Mouse (Mus musculus) B cell, adult 67 days (primary cell): ENCODE data around the gene Vmo1. TPM values are rescaled to one million over a fixed set of nuclear protein-coding genes. Genes with fewer than 3 reads are reported as not detected.

ENCODE experiments used
- total RNA-seq, 2 experiments: library from RNA; stranded (reverse); gene quantifications; 4 replicates each; pipeline ENCODE4 v1.2.4; 2023

Vmo1 gene
- total RNA-seq: not detected

DNA sequence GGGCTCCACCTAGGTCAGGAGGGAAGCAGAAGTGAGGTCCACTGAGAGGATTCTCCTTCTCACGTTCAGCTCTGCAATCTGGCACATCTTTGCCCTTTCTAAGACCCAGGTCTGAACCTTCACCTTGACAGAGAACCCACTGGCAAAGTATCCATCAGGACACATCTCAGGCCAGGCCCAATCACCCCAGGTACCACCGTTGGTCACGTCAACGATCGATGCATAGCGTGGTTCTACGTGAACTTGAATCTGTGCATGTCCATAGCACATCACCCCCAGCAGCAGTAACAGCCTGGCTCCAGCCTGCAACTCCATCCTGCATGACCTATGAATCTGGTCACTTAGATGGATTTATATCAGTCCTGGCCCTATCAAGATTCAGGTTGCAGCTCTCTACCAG is at the start of gene Vmo1:
Gene Vmo1 (minus strand): TSS at position 329 of the 400 bp plus-strand sequence.

DNA sequence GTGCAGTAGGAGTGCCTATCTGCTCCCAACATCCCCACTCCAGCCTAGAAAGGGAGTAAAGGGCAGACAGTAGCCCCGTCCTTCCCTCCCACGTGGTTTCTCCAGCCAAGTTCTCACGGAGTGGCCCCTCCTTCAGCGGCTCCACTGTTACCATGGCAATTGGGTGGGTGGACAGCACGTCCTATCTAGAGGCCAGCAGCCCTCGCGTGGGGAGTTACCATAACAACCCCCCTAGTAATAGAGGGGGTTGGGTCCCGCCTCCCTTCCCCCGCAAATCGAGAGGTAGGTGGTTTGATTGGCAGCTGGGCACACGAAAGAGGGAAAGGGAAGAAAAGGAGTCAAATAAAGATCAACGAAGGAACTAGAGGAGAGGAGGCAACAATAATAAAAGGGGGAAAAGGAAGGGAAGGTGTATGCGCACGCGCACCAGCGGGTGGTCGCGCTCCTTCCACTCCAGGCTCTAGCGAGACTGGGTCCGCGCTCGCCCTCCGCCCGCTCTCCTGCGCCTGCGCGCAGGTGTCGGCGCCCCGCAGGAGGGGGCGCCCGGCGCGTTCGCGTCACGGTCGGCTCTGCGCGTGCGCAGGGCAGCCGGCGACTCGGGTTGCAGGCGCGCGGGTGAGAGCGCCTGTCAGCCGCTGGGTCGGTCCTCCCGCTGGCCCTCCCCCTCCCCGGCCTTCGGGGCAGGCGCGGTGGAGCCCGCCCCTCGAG is 48.0 kb upstream of the Vmo1 start, which contains the start of gene Mink1:
Gene Mink1 (plus strand): TSS at position 595 of the 708 bp plus-strand sequence.

DNA sequence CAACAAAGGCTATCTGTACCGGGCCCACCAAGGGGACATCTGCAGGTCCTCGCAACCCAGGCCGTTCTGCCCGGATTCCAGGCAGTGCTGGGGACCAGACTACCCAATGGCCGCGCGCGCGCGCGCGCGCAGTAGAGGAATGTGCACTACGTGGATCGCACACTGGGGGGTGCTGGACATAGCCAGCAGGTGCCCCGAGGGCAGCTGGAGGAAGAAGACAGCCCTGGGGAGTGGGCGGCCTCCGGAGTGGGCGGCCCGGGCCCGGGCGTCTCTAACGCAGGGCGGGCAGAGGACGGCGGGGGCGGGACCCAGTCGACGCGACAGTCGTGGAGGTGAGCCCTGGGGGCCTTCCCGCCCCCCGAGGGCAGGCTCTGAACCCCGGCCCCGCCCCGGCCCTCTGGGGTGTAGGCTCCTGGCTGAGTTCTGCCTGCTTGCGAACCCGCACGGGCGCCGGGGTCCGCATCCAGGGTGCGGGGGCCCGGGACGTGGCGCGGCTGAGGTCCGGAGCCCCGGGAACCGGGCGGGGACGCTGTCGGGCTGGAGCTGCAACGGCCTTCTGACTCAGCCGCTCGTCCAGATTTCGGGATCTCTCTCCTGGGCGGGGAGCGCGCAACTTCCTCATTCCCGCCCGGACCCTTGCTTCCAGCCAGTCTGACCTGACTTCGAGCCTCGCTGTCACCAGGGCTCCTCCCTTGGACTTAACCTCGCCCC is 25.6 kb upstream of the Vmo1 start, which contains the start of gene Pld2:
Gene Pld2 (plus strand): TSS at position 188 of the 711 bp plus-strand sequence.

DNA sequence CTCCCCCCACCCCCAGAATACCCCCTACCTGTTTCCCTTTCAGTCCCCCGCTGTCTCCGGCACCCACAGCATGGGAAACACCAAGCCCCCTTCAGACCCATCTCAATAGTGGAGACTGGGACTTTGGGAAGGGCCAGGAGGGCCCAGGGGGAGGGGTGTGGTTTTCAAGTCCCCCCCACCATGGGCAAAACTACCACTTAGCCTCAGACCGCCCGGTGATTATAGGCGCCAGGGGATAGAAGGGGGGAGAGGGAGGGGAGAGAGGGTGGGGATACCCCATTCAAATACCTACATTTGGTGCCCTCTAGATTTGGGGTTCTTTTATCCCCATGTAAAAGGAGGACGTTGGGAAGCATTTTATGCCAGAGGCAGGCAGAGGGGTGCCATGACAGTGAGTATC is 18.4 kb upstream of the Vmo1 start, which contains the start of gene Gm40193:
Gene Gm40193 (minus strand): TSS at position 101 of the 400 bp plus-strand sequence.

DNA sequence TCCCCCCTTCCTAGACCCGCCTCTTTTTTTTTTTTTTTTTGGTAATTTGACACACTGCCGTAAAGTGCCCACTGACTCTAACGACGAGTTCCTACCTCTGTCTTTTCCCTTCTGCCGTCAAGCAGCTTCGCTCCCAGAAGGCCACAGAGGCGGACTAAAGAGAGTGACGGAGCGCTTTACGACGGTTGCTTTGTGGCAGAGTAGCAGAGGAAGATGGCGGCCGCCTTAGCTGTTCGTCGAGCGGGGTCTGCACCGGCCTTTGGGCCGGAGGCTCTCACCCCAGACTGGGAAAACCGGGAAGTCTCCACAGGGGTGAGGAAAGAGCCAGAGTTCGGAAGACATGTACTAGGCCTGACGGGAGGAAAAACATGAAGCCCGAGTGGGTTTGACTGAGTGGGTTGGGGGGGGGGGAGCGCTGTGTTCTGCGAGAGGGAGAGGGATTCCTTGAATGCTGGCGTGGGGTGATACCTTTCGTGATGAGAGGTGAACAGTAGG is 10.8 kb upstream of the Vmo1 start, which contains the start of gene Psmb6:
Gene Psmb6 (plus strand): TSS at position 184 of the 495 bp plus-strand sequence.

DNA sequence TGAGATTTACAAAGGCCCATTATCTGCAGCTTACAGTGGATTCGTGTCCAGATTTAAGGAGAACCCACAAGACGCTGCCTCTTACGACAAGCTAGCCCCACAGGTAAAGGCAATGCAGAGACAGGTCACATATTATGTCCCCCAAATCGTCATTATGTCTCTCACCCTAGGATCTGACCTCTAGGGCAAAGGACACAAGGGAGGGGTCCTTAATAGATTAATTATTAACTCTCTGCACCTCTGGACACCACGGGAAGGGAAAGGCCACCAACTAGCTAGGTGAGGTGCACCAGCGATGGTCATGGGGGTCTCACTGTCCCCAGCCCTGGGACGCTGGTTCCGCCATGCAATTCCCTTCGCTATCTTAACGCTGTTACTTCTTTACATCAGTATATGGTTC is 4.5 kb upstream of the Vmo1 start, which contains the start of gene Gltpd2:
Gene Gltpd2 (plus strand): TSS at position 274 of the 400 bp plus-strand sequence.

DNA sequence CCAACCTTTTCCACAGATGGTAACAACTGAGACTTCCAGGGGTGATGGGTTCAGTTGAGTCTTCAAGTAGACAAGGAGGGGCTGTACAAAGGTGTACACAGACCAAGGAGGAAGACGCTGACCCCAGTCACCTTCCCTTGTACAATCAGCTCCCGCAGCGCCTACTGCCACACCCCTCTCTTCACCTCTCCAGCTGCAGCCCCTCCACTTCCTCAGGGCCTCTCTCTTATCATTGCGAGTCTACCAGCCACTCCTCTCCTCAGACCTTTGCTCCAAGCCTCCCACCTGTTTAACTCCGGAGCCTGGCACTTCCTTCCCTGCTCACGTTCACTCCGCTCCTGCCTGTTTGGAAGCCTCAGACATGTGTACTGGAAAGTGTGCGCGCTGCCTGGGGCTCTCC is 9.4 kb downstream of the Vmo1 start, which contains the start of gene Tm4sf5:
Gene Tm4sf5 (plus strand): TSS at position 275 of the 400 bp plus-strand sequence.

Other genes with a start within 250 kb of the Vmo1 start
- gene Alox12e, start 192.0 kb downstream of the Vmo1 start, total RNA-seq: not detected
- not detected for gene Alox15, start 162.6 kb downstream of the Vmo1 start, total RNA-seq
- 10 to 100 TPM; 28.5 to 29.9 TPM for gene Pelp1, start 104.6 kb downstream of the Vmo1 start, total RNA-seq
- gene Arrb2, start 82.0 kb downstream of the Vmo1 start, total RNA-seq: 100 to 1,000 TPM; 112 to 124 TPM
- gene Med11, start 62.7 kb downstream of the Vmo1 start, total RNA-seq: 10 to 100 TPM; 43.4 to 49.3 TPM
- gene Zmynd15, start 55.2 kb downstream of the Vmo1 start, total RNA-seq: under 1 TPM; 0.47 to 0.90 TPM
- gene Cxcl16, start 54.6 kb downstream of the Vmo1 start, total RNA-seq: 1 to 10 TPM; 3.9 to 4.2 TPM
- not detected for gene Tm4sf5, start 9.4 kb downstream of the Vmo1 start, total RNA-seq
- not detected for gene Gltpd2, start 4.6 kb upstream of the Vmo1 start, total RNA-seq
- gene Psmb6, start 10.8 kb upstream of the Vmo1 start, total RNA-seq: 100 to 1,000 TPM; 121 to 134 TPM
- not detected for gene Gm40193, start 18.3 kb upstream of the Vmo1 start, total RNA-seq
- 1 to 10 TPM; 5.0 to 5.2 TPM for gene Pld2, start 25.4 kb upstream of the Vmo1 start, total RNA-seq
- 10 to 100 TPM; 81.3 to 93.7 TPM for gene Mink1, start 48.3 kb upstream of the Vmo1 start, total RNA-seq
- gene 4930544D05Rik, start 101.2 kb upstream of the Vmo1 start, total RNA-seq: not detected
- 1 to 10 TPM in 1 of 2 experiments, not detected in 1; 1.2 TPM for gene Chrne, start 104.6 kb upstream of the Vmo1 start, total RNA-seq
- gene Gp1ba, start 124.5 kb upstream of the Vmo1 start, total RNA-seq: not detected
- gene Rnf167, start 132.6 kb upstream of the Vmo1 start, total RNA-seq: 100 to 1,000 TPM; 242 to 251 TPM
- gene Slc25a11, start 132.9 kb upstream of the Vmo1 start, total RNA-seq: 10 to 100 TPM; 69.1 to 77.2 TPM
- 1,000 to 10,000 TPM; 1,404 to 1,507 TPM for gene Pfn1, start 140.0 kb upstream of the Vmo1 start, total RNA-seq
- gene Eno3, start 142.6 kb upstream of the Vmo1 start, total RNA-seq: 10 to 100 TPM; 36.4 to 41.4 TPM
- 10 to 100 TPM; 50.3 to 51.9 TPM for gene Spag7, start 154.8 kb upstream of the Vmo1 start, total RNA-seq
- 10 to 100 TPM; 68.6 to 69.9 TPM for gene Camta2, start 173.5 kb upstream of the Vmo1 start, total RNA-seq
- 1 to 10 TPM; 2.0 to 2.2 TPM for gene Inca1, start 185.5 kb upstream of the Vmo1 start, total RNA-seq
- gene Kif1c, start 185.9 kb upstream of the Vmo1 start, total RNA-seq: 10 to 100 TPM; 33.4 to 36.3 TPM
- 1 to 10 TPM; 1.8 to 5.4 TPM for gene Zfp3, start 249.6 kb upstream of the Vmo1 start, total RNA-seq